Mouse (Mus musculus): Measurements from ENCODE around the gene Rai2. TPM values are rescaled to one million over a fixed set of nuclear protein-coding genes. Genes with fewer than 3 reads are reported as not detected.

The Rai2 gene
- polyA plus RNA-seq, 1 experiment from 2014 or later, result 16.3 TPM

DNA sequence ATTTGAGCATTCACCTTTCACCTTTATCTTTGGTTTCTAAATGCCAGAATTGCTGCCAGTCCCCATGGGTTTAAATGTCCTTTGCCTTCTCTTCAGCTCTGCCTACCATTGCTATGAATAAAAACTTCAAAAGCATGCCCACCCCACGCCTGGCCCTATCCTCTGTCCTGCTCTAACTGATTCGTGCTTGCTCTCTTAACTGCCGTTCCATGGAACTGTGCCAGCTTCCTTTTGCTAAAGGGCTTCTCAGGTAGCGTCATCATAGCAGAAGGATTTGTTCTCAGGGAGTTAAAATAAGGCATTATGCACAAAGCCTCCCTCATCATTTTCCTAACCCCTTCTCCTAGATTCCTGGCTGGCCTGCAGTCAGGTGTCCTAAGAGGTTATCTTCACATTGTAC is 11.6 kb downstream of the Rai2 start:
- WGBS, result 61% methylated on average over 4 of the region's 4 CpGs
- peaks cover 7% of the 10 kb centered on the region; the same call in 1 of the 2 replicates for H3K27me3 ChIP-seq (replicated peaks; ENCODE audit: control insufficient read depth, insufficient read depth, low read length)
- H3K4me1 ChIP-seq (replicated peaks; ENCODE audit: control insufficient read depth, insufficient read depth, low read length), result no peaks in the 10 kb centered on the region; the same call in 1 of the 2 replicates
- H3K9me3 ChIP-seq (ENCODE audit: control insufficient read depth, low read length), result no peaks in the 10 kb centered on the region
- ATAC-seq (replicated peaks; ENCODE audit: low FRiP score, low TSS enrichment, low read depth) (no peak), DNase-seq (ENCODE audit: low spot score) (no peak)
- H3K36me3 ChIP-seq (ENCODE audit: control insufficient read depth, insufficient read depth, low read length), result no peaks in the 10 kb centered on the region
- no peak overlapping the region for H3K9ac ChIP-seq (ENCODE audit: low read length)
- no peak overlapping the region for H3K4me3 ChIP-seq (ENCODE audit: low read depth, low read length)
- H3K4me2 ChIP-seq (ENCODE audit: low read length), result no peak overlapping the region
- H3K27ac ChIP-seq (ENCODE audit: low read depth), result no peak overlapping the region

DNA sequence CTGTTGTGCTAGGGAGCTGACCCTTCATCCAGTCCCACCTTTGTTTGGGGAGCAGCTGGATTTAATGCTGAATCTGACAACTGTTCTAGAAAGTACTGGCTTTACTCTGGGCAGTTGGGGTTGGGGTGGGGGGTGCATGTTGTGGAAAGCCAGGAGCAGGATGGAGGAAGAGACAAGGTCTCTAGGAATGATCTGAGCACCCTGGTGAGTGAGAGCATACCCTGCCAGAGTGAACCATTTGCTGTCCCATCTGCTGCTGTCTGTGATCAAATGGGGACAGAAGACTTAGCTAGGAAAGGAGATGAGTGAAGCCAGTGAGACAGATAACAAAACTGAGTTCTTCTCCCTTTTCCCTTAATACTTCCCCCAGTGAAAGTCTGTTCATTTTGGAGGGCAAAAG is 13.2 kb downstream of the Rai2 start:
- Histone ChIP-seq H3K4me2 (ENCODE audit: low read length) (no peak overlapping the region), H3K36me3 (ENCODE audit: control insufficient read depth, insufficient read depth, low read length) (no peaks in the 10 kb centered on the region), H3K4me3 (ENCODE audit: low read depth, low read length) (no peak overlapping the region), H3K9ac (ENCODE audit: low read length) (no peak overlapping the region), H3K9me3 (ENCODE audit: control insufficient read depth, low read length) (no peaks in the 10 kb centered on the region), H3K27ac (ENCODE audit: low read depth) (no peak overlapping the region), H3K27me3 (replicated peaks; ENCODE audit: control insufficient read depth, insufficient read depth, low read length) (peaks cover 9% of the 10 kb centered on the region; the same call in 1 of the 2 replicates), H3K4me1 (replicated peaks; ENCODE audit: control insufficient read depth, insufficient read depth, low read length) (no peaks in the 10 kb centered on the region; the same call in 1 of the 2 replicates)
- ATAC-seq (replicated peaks; ENCODE audit: low FRiP score, low TSS enrichment, low read depth) (no peak), DNase-seq (ENCODE audit: low spot score) (no peak)

DNA sequence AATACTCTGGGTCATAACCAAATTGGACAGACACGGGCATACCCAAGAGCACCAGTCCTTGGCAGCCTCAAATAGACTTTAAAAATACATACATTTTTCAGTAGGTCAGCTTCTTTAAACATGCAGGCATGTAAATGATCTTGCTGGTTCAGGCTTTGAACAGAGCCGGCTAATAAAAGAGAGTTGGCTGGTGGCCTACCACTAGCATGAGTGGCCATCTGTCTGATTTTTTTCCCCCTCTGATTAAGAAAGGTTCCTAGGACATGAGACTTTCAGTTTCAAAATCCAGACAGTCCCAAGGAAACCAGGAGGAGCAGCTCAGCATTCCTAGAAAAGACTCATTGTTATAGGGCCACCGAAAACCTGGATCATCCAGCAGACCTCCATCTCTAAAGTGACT is 15.0 kb downstream of the Rai2 start:
- WGBS, result 80% methylated on average over 3 of the region's 3 CpGs
- H3K4me3 ChIP-seq (ENCODE audit: low read depth, low read length), result no peak overlapping the region
- H3K4me2 ChIP-seq (ENCODE audit: low read length), result no peak overlapping the region
- H3K27ac ChIP-seq (ENCODE audit: low read depth), result no peak overlapping the region
- no peak overlapping the region for H3K9ac ChIP-seq (ENCODE audit: low read length)
- H3K27me3 ChIP-seq (replicated peaks; ENCODE audit: control insufficient read depth, insufficient read depth, low read length), result 0 out of 2 replicates have a peak, but pooled peaks cover 2% of the 10 kb centered on the region
- DNase-seq (ENCODE audit: low spot score) (no peak), ATAC-seq (replicated peaks; ENCODE audit: low FRiP score, low TSS enrichment, low read depth) (no peak)
- no peaks in the 10 kb centered on the region for H3K36me3 ChIP-seq (ENCODE audit: control insufficient read depth, insufficient read depth, low read length)
- H3K9me3 ChIP-seq (ENCODE audit: control insufficient read depth, low read length), result no peaks in the 10 kb centered on the region
- H3K4me1 ChIP-seq (replicated peaks; ENCODE audit: control insufficient read depth, insufficient read depth, low read length), result no peaks in the 10 kb centered on the region; the same call in 1 of the 2 replicates

DNA sequence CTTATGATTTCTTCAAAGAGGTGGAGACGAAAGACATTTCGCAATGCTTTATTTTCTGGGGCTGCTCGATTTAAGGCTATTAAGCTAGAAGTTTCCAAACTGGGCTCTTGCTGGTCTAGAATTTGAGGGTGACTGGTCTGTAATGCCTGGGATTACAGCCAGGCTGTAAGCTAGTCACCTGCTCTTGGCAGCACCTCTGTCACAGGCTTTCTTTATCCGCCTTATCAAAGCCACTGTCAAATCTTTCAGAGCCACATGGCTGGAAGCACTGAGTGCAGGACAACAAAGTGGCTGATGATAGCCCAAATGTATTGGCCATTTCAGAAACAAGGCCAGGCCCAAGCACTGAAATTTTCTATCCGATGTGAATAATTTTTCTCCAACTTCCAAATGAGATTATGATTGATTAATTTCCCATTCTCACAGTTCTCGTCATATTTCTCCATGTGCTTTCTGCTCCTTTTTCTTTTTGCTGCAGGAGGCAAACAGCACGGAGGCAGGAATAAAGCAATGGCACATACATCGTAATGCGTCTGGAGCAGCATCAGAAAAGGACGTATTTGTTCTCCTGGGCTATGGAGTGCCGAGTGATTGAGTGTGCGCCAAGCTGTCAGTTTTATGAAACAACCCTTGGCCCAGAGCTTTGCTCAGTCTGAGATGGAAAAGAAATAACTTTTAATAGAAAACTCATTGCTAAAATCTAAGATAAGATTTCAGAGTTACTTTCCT is 16.9 kb downstream of the Rai2 start:
- Histone ChIP-seq H3K4me3 (ENCODE audit: low read depth, low read length) (no peak overlapping the region), H3K27me3 (replicated peaks; ENCODE audit: control insufficient read depth, insufficient read depth, low read length) (0 out of 2 replicates have a peak, but pooled peaks cover 7% of the 10 kb centered on the region), H3K9ac (ENCODE audit: low read length) (no peak overlapping the region), H3K4me2 (ENCODE audit: low read length) (no peak overlapping the region), H3K4me1 (replicated peaks; ENCODE audit: control insufficient read depth, insufficient read depth, low read length) (no peaks in the 10 kb centered on the region; the same call in 1 of the 2 replicates), H3K9me3 (ENCODE audit: control insufficient read depth, low read length) (no peaks in the 10 kb centered on the region), H3K36me3 (ENCODE audit: control insufficient read depth, insufficient read depth, low read length) (no peaks in the 10 kb centered on the region), H3K27ac (ENCODE audit: low read depth) (no peak overlapping the region)
- no peak for ATAC-seq (replicated peaks; ENCODE audit: low FRiP score, low TSS enrichment, low read depth)
- no peak for DNase-seq (ENCODE audit: low spot score)
- WGBS, result 72% methylated on average over 12 of the region's 12 CpGs

DNA sequence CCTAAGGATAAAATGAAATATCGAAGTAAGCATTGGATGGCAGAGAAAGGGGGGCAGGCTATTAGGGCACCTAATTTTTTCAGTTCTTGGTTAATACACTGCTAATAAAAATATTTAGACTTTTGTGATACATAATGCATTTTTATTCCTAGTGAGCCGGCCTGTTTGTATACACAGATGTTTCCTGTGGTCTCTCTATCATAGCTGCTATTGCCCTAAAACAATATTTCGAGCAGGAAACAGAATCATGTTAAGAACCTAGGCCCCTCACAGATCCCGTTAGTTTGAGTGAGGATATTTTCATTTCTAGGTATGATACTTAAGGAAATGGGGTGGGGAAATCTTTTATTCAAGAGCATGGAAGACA is 17.4 kb downstream of the Rai2 start:
- ATAC-seq (replicated peaks; ENCODE audit: low FRiP score, low TSS enrichment, low read depth) (no peak), DNase-seq (ENCODE audit: low spot score) (no peak)
- Histone ChIP-seq H3K4me3 (ENCODE audit: low read depth, low read length) (no peak overlapping the region), H3K36me3 (ENCODE audit: control insufficient read depth, insufficient read depth, low read length) (no peaks in the 10 kb centered on the region), H3K9me3 (ENCODE audit: control insufficient read depth, low read length) (no peaks in the 10 kb centered on the region), H3K27me3 (replicated peaks; ENCODE audit: control insufficient read depth, insufficient read depth, low read length) (0 out of 2 replicates have a peak, but pooled peaks cover 7% of the 10 kb centered on the region), H3K4me2 (ENCODE audit: low read length) (no peak overlapping the region), H3K27ac (ENCODE audit: low read depth) (no peak overlapping the region), H3K9ac (ENCODE audit: low read length) (no peak overlapping the region), H3K4me1 (replicated peaks; ENCODE audit: control insufficient read depth, insufficient read depth, low read length) (no peaks in the 10 kb centered on the region; the same call in 1 of the 2 replicates)
- WGBS, result 56% methylated on average over 4 of the region's 4 CpGs

DNA sequence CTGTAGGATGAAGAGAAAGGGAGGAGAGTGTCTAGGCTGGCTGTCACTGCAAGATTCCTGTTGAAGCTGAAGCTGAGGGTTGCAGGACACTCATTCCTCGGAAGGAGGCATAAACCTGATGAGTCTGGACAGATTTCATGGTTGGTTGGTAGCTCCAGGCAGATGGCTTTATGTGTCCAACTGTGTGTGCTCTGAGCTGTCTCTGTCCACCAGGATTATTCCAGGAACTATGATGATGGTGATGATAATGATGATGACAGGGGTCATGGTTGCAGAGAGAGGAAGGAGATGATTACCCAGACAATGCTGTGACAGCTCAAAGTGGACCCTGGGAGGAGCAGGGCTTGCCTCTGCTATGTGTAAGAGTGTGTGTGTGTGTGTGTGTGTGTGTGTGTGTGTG is 22.5 kb downstream of the Rai2 start:
- Histone ChIP-seq H3K9ac (ENCODE audit: low read length) (no peak overlapping the region), H3K4me2 (ENCODE audit: low read length) (no peak overlapping the region), H3K27me3 (replicated peaks; ENCODE audit: control insufficient read depth, insufficient read depth, low read length) (0 out of 2 replicates have a peak, but pooled peaks cover 8% of the 10 kb centered on the region), H3K4me3 (ENCODE audit: low read depth, low read length) (no peak overlapping the region), H3K9me3 (ENCODE audit: control insufficient read depth, low read length) (no peaks in the 10 kb centered on the region), H3K36me3 (ENCODE audit: control insufficient read depth, insufficient read depth, low read length) (no peaks in the 10 kb centered on the region), H3K4me1 (replicated peaks; ENCODE audit: control insufficient read depth, insufficient read depth, low read length) (no peaks in the 10 kb centered on the region; the same call in 1 of the 2 replicates), H3K27ac (ENCODE audit: low read depth) (no peak overlapping the region)
- 60% methylated on average over 1 of the region's 1 CpGs for WGBS
- DNase-seq (ENCODE audit: low spot score) (no peak), ATAC-seq (replicated peaks; ENCODE audit: low FRiP score, low TSS enrichment, low read depth) (no peak)

DNA sequence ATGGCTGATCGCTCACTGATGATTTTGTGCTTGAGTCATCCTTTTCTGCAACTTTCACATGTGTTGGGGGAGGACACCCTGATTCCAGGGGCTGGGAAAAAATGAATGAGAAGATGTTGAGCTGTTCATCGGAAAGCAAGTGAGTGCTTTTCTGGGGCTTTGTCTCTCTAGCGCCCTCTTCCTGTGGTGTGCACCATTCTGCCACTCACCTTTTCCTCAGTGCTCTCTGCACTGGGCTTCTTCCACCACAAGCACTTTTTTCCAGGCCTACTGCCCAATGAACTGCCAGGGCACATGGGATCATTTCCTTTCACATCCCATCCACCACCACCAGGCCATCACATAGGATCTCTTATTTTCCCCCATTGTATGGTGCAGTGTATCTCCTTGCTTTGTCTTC is 26.2 kb downstream of the Rai2 start:
- Histone ChIP-seq H3K27me3 (replicated peaks; ENCODE audit: control insufficient read depth, insufficient read depth, low read length) (peaks cover 8% of the 10 kb centered on the region; the same call in 1 of the 2 replicates), H3K36me3 (ENCODE audit: control insufficient read depth, insufficient read depth, low read length) (no peaks in the 10 kb centered on the region), H3K4me2 (ENCODE audit: low read length) (no peak overlapping the region), H3K4me1 (replicated peaks; ENCODE audit: control insufficient read depth, insufficient read depth, low read length) (no peaks in the 10 kb centered on the region), H3K27ac (ENCODE audit: low read depth) (no peak overlapping the region), H3K4me3 (ENCODE audit: low read depth, low read length) (no peak overlapping the region), H3K9me3 (ENCODE audit: control insufficient read depth, low read length) (no peaks in the 10 kb centered on the region), H3K9ac (ENCODE audit: low read length) (no peak overlapping the region)
- no peak for DNase-seq (ENCODE audit: low spot score)
- ATAC-seq (replicated peaks; ENCODE audit: low FRiP score, low TSS enrichment, low read depth), result no peak
- WGBS, result 69% methylated on average over 3 of the region's 3 CpGs

DNA sequence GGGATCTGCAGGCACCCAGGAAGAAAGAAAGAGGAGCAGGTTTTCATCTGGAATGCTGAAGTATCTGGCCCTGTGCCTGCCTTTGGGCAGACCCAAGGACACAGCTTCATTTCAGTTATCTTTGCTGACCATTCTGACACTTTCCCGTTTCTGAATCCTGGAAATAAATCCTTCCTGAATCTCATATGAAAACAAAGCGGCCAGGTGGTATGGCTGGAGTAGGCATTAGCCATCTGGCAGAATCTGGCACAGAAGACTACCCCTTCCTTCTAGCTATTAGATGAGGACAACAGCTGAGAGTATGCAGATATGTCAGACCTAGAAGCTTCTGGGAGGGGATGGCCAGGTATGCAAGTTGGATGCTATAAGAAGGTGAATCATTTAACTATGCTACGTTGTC is 28.4 kb downstream of the Rai2 start:
- peaks cover 6% of the 10 kb centered on the region for H3K27me3 ChIP-seq (replicated peaks; ENCODE audit: control insufficient read depth, insufficient read depth, low read length)
- H3K4me3 ChIP-seq (ENCODE audit: low read depth, low read length), result no peak overlapping the region
- H3K9ac ChIP-seq (ENCODE audit: low read length), result no peak overlapping the region
- ATAC-seq (replicated peaks; ENCODE audit: low FRiP score, low TSS enrichment, low read depth), result no peak
- no peaks in the 10 kb centered on the region for H3K9me3 ChIP-seq (ENCODE audit: control insufficient read depth, low read length)
- H3K4me1 ChIP-seq (replicated peaks; ENCODE audit: control insufficient read depth, insufficient read depth, low read length), result no peaks in the 10 kb centered on the region
- H3K4me2 ChIP-seq (ENCODE audit: low read length), result no peak overlapping the region
- no peak for DNase-seq (ENCODE audit: low spot score)
- H3K27ac ChIP-seq (ENCODE audit: low read depth), result no peak overlapping the region
- H3K36me3 ChIP-seq (ENCODE audit: control insufficient read depth, insufficient read depth, low read length), result no peaks in the 10 kb centered on the region
- WGBS, result 85% methylated on average over 3 of the region's 3 CpGs

DNA sequence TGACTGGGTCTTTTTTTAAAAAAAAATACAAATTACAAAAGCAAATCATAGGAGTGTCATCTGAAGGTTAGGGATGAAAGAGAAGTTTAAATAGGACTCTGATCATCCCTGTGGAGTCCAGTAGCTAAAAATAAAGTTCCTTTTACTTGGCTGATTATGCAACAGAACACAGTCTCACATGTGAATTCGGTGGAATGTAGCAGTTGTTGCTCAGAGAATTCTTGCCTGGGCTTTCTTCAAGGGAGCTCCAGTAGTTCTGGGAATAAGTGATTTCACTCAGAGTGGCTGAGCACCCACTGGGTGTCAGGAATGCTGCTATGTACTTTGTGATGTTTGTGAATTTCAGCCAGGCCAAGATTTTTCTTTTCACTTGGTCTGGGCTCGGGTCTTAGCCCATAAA is 30.5 kb downstream of the Rai2 start:
- Histone ChIP-seq H3K36me3 (ENCODE audit: control insufficient read depth, insufficient read depth, low read length) (no peaks in the 10 kb centered on the region), H3K9ac (ENCODE audit: low read length) (no peak overlapping the region), H3K27me3 (replicated peaks; ENCODE audit: control insufficient read depth, insufficient read depth, low read length) (peaks cover 4% of the 10 kb centered on the region), H3K4me3 (ENCODE audit: low read depth, low read length) (no peak overlapping the region), H3K9me3 (ENCODE audit: control insufficient read depth, low read length) (no peaks in the 10 kb centered on the region), H3K4me2 (ENCODE audit: low read length) (no peak overlapping the region), H3K4me1 (replicated peaks; ENCODE audit: control insufficient read depth, insufficient read depth, low read length) (no peaks in the 10 kb centered on the region), H3K27ac (ENCODE audit: low read depth) (no peak overlapping the region)
- WGBS, result 64% methylated on average over 2 of the region's 2 CpGs
- ATAC-seq (replicated peaks; ENCODE audit: low FRiP score, low TSS enrichment, low read depth) (no peak), DNase-seq (ENCODE audit: low spot score) (no peak)
